Mouse (Mus musculus): ENCODE data around the gene Psd.

The Psd gene

DNA sequence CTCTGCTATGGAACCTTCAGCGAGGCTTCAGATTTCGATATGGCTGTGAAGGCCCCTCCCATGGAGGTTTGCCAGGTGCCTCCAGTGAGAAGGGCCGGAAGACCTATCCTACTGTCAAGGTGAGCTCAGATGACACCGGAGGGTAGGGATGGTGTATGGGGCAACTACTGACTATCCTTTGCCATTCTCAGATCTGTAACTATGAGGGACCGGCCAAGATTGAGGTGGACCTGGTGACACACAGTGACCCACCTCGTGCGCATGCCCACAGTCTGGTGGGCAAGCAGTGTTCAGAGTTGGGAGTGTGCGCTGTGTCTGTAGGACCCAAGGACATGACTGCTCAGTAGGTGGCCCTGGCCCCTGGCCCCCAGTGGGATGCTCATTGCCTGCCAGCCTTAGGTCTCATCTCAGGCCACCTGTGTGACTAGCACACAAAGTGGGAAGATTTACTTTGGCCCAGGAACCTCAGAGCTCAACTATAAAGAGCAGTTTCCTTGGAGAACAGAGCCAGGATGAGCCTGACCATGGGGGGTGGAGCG, 20.1 kb downstream of the Psd start:
- no peak for DNase-seq (ENCODE audit: low spot score in 2 of 2)

DNA sequence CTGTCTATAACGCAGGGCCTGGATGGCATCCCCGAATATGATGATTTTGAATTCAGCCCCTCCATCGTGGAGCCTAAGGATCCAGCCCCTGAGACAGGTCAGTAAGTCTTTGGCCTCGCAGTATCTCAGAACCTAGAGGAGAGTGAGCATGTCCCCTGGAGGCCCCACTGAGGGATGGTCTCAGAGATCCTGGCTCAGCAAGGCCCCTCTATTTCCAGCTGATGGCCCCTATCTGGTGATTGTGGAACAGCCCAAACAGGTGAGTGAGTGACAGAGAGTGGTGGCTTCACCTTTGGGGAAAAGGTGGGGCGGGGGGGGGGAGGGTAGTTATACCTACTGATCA, 20.7 kb downstream of the Psd start:
- no peak for DNase-seq (ENCODE audit: low spot score in 2 of 2)

DNA sequence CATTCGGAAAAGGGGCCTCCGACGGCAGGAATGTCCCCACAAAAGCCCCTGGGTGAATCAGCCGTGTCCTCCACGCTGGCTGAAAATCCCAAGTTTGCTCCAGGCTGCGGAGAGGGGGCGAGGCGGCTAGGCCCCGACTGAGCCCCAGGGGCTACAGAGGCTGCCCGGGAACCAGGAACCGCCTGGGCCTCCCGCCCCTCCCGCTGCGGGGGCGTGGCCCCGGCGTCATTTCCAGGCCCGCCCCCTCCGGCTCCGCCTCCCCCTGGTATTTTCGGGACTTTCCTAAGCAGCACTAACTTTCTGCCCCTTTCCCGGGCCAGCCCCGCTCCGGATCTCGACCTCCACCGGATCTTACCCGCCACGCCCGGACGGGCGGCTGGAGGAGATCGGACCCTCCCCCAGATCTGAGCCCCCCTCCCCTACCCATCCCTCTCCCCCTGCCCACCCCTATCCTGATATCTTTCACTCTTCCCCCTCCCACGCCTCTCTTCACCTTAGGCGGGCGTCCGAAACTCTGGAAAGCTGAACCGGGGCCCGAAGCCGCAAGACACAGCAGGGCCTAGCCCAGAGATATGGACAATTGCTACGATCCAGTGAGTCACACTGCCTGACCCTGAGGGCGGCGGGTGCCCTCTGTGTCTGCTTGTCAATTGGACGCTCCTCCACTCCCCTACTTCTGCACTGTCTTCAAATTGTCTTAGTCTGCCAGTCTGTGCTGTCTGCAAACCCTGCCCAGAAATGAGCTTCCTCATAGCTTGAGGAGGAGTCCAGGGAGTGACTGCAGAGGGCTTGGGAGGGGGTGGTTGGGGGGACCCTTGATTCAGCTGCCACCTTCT, 21.3 kb downstream of the Psd start:
- peak; percentile 91 to 92 for DNase-seq (ENCODE audit: low spot score in 2 of 2)

DNA sequence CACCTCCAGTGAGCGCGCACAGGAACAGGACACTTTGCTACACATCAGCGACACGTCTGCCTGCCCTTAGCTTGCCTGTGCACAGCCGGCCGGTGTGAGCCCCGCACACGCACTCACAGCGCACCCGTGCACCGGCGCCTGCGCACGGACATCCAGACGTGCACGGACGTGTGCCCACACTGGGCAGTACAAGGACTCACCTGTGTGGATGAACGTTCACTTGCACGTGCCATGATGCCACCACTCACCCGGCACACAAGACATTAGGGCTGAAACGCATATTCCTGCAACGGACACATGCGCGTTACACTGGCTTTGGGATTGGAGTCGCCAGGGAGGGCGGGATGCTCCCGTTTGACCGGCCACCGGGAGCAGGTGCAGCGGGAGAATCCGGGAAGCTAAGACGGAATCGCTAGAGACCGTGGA, 22.0 kb downstream of the Psd start:
- DNase-seq (ENCODE audit: low spot score in 2 of 2): no peak

DNA sequence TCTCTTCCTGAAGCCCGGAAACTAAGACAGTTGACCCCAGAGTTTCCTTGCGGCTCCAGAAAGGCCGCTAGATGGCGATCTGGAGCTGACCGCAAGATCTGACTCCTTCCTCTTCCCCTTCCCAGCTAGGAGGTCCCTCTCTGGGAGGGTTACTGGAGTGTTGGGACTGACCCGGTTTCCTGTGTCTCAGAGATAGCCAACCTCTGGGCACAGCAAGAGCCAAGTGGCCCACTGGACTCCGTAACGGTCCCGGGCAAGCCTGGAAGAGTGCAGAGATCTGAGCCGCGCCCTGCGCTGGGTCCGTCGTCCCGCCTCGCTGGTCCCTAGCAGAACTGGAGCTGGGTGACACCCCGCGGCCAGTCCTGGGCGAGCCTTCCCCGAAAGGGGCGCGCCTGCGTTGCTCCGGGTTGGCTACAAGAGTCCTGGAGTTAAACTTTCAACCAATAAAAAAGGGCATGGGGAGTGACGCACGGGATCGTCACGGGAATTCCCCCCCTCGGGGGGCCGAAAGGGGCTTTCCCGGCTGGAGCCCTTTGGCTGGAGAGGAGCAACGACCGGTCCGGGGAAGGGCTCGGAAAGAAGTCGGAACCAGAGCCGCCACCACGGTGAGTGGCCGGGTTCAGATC, 22.6 kb downstream of the Psd start, which contains the start of gene Nfkb2:
Gene Nfkb2, plus strand, starts transcription at position 105 of the 626 bp plus-strand sequence.
- DNase-seq (ENCODE audit: low spot score in 2 of 2): peak; percentile 97

DNA sequence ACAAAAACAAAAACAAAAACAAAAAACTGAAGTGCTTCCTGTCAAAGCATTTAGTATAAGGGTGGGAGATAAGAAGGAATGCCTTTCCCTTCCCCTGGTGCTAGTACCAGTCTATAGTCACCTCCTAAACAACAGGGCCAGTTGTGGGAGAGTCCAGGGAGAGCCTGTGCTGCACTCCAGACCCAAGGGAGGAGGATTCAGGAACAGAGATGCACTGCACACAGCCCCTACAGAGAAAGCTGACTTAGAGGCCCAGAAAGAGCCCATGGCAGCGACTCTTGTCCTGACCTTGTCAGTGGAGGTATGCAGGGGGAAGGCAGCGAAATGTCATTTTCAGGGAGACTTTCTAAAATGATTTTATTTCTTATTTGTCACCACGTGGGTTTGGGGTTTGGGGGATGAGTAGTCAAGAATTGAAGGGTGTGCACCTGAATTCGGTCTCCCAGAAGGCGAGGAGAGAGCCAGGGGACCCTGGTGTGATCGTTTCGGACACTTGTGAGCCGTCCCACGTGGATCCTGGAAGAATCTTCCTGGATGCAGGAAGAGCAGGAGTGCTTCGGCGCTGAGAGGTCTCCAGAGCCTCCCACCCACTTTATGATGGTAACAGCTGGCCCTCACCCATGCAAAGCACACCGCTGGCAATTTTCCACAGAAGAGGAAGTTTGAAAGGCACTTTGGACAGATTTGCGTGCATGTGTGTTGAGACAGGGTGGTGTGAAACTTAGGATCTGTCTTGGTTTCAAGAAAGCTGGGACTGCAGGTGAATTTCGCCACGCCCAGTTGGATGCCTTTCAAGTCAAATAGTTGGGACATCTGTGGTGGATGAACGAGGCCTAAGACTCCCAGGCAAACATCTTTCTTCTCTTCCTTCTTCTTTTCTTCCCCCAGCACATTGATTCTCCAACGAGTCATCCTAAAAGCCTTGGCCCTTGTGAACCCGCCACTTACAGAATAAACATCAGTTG, 23.4 kb downstream of the Psd start:
- DNase-seq (ENCODE audit: low spot score in 2 of 2): no peak

DNA sequence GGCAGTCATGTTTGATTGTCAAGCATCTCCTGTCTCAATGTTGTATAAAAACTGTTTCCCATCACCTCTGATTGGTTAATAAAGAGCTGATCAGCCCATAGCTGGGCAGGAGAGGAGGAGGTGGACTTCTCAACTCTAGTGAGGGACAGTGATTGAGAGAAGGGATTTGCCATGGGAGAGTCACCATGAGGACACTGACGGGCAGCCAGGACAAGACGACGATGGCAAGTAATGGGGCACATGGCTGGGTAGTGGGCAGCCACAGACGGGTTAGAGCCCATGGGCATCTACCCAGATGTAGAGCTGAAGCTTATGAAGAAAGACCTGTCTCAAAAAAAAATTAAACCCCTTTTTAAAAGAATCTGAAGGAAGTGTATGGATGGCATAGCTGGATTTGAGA, 24.4 kb downstream of the Psd start:
- DNase-seq (ENCODE audit: low spot score in 2 of 2): no peak

DNA sequence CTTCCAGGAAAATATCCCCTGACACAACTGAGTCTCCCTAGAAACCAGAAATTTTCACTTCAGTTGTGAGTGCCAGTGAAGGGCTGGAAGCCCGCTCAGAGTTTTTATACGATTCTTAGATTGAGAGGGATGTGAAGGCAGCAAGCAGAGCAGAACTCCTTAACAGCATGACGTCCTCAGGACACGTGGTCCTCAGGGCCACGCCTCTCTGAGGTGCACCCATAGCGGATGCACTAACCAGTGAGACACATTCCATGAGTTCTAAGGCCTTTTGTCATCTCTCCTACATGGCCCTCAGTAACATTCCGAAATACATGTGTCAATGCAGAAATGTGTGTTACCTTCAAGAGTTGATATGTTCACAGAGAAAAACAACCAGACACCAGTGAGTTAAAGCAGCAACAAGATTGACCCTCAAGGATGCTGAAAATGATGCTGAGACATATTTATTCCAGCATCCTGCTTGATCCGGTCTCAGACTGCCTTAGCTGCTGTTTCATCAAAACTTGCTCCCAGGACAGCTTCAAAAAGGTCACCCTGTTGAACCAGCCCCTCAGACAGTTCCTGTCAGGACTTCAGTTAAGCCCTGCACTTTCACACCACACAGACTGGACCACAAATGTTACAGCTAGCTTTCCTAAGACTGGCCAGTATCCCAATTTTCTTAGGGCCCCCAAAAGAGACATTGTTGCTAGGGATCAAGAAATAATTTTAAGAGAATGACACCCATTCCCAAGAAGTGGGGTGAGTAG, 26.5 kb downstream of the Psd start:
- DNase-seq (ENCODE audit: low spot score in 2 of 2): no peak

DNA sequence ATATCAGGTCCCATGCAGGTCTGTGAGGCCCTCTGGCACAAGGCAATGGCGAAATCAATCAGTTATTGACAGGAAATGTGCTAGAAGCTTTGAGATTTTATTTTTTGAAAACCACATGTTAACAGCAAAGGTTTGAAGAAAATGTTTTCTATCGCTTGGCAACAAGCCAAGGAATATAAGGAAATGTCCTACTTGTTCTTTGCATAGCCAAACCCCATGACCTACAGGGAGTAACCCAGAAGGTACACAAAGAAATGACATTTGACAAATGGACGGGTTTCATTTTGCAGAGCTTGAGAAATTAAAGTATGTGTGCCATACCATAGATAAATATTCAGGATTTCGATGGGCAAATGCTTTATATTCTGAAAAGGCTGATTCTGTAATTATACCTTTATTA, 30.0 kb downstream of the Psd start:
- no peak for DNase-seq (ENCODE audit: low spot score in 2 of 2)

DNA sequence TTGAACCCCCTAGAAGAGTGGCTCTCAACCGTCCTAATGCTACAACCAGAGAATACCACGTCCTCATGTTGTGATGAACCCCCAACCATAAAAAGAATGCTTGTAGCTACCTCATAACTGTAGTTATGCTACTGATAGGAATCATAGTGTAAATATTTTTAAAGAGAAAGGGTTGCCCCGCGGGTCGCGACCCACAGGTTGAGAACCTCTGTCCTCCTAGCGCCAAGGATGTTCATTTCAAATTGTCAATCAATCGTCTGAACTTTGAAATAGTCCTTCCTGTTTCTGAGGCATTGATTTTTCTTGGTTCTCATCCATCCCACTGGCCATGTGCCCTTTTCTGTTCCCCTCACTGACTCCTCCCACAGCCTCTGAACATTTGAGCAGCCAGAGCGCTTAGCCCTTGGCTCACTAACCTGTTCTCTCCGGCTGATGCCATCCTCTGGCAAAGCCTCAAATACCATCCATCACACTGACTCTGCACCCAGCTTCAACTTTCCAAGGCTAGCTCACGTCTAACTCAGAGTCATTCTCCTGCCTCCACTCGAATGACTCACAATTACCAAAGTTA, 36.3 kb downstream of the Psd start:
- no peak for DNase-seq (ENCODE audit: low spot score in 2 of 2)

DNA sequence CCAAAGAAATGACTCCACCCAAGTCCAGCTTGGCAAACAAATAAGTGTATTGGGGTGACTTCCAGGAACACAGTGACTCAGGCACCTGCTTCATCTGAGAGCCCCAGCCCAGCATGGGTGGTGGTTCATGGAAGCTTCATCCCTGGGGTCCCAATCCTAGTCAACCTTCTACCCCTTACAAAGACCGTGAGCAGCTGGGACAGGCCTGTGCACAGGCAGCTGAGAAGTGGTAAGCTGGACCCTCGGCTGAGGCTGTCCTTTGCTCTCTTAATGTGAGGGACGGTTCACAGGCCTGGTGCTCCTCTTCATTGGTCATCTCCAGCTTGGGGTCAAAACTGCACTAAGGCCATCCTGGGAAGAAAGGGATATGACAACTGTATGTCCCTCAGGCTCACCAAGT, 39.4 kb downstream of the Psd start:
- no peak for DNase-seq (ENCODE audit: low spot score in 2 of 2)

DNA sequence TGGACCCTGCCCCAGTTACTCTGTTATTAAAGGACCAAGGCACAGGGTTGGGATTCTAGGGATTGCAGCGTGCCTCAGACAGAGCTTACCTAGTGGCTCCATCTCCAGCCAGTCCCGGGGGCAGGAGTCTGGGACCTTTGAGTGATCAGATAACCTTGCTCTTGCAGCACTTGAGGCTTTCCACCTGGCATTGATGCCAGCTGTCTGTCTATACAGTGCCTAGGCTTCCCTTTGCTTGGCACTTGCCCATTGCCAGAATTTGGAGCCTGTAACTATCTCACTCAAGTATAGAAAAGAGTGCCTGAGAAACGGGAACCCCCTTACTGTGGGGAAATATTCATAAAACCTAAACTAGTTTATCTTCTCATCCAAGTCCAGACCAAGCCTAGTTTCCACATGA, 40.0 kb downstream of the Psd start:
- no peak for DNase-seq (ENCODE audit: low spot score in 2 of 2)

DNA sequence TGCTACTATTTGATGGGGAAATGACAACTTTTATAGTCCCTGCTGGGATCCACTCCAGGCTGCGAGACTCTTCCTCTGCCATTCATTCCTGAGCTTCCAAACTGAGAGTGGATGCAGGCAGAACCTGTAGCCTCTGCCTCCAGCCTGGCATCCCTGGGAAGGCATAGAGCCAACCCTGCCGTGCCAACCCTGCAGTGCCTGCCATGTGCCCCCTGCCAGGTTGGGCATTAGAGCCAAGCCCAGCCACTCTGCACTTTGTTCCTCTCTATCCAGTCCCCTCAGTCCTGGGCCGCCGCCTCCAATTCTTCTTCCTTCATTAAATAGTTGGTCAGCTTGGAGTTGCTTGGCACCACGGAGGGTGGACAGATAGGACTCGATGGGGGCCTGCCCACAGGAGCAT, 40.9 kb downstream of the Psd start:
- no peak for DNase-seq (ENCODE audit: low spot score in 2 of 2)

DNA sequence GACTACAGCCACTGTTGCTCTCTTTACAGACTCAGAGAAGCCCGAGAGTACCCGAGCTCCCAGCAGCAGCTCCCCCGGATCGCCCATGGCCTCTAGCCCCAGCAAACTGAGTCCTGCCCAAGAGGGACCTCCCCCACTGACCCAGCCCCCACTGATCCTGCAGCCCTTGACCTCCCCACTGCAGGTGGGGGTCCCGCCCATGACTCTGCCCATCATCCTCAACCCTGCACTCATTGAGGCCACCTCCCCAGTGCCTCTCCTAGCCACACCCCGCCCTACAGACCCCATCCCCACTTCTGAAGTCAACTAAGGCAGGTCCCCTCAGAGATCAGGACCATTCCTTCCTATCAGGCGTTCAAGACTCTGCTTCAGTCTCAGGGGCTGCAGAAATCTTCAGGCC, 41.3 kb downstream of the Psd start:
- DNase-seq (ENCODE audit: low spot score in 2 of 2): no peak

DNA sequence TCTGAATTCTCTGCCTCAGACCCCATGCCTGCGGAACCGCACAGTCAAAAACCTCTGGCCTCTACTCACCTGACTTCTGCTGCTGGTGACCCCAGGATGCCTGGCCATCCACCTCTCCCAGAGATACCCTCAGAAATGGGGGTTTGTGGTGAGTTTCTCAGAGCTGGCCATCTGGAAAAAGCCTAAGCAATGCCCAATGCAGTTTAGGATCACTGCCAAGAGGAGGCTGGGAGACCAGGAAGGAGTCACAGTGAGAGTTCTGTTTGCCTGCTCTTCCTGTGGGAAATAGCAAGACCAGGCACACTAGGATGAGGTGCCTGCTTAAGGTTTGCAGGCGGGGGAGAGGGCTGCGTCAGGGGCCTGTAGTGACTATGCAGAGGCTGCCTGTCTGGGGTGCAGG, 42.3 kb downstream of the Psd start:
- no peak for DNase-seq (ENCODE audit: low spot score in 2 of 2)

DNA sequence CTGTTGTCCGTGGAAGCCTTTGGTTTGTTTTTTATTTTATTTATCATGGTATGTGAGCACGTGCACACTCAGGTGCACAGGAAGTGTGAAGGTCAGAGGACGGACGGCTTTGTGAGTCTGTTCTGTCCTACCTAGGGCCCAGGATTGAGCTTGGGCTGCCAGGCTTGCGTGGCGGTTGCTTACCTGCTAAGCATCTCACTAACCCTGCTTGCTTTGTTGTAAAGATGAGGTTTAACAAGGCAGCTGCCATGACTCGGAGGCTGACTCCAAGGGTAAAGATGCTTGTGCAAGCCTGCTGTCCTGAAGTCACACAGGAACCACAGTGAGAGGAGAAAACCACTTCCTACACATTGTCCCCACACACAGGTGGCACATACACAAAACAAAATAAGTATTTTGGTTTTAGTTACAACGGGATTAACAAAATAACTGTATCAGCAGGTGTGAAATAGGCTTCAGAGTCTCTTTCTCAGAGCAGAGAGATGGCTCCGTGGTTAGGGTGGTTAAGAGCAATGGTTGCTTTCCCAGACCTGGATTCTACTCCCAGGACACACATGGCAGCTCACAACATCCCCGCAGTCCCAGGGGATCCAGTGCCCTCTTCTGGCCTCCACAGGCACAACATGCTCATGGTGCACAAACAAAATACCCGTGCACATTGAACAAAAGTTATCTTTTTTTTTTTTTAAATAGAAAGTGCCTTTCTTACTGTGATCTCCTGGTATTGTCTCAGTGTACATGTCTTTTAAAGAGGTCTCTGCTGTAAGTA, 44.7 kb downstream of the Psd start:
- DNase-seq (ENCODE audit: low spot score in 2 of 2): no peak

DNA sequence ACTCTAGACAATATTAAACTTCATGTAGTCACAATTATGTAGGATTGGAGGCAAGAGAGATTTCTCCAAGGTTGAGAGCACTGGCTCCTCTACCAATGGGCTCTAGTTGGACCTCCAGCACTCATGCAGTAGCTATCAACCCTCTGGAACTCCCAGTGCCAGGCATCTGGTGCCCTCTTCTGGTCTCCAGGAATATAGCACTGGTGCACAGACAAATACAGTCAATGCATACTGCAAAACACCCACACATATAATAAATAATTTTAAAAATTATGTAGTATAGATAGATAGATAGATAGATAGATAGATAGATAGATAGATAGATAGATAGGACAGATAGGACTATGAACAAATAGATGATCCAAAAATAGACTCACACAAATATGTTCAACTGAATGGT, 51.6 kb downstream of the Psd start:
- DNase-seq (ENCODE audit: low spot score in 2 of 2): no peak

DNA sequence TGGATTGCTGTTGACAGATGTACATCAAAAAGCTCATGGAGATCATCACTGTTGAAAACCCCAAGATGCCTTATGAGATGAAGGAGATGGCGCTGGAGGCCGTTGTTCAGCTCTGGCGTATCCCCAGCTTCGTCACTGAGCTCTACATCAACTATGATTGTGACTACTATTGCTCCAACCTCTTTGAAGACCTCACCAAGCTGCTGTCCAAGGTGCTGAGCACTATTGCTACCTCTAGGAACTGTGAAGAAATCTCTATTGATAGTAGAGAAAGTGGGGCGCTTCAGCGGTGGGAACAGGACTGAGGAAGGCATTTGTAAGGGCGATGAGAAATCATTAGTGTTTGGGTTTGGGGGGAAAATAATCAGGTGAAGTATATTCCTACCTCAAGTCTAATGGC, 62.2 kb downstream of the Psd start:
- no peak for DNase-seq (ENCODE audit: low spot score in 2 of 2)

Data from spleen, postnatal 36 days (tissue).